Mouse (Mus musculus) CD4-positive, CD25-positive, alpha-beta regulatory T cell, adult 4 months (primary cell): Measurements from ENCODE around the gene Ptch2. TPM values are rescaled to one million over a fixed set of nuclear protein-coding genes. Genes with fewer than 3 reads are reported as not detected.

Experiments used
- ATAC-seq: one replicate; pipeline ENCODE4 v1.8.0; 2017
- polyA plus RNA-seq, 2 experiments: library from polyadenylated mRNA; unstranded; fragments of 100-300 nt; shearing (Covaris generic); gene quantifications; one replicate each; pipeline ENCODE4 v1.2.1; 2017

The Ptch2 gene
- under 1 TPM in 1 of 2 experiments, not detected in 1; 0.76 TPM for polyA plus RNA-seq

- ATAC-seq, result no peak
These were observed at the start of gene Ptch2 for GRCm38 (mm10) chr4:117095551-117096452. TSS of gene Ptch2 (plus strand) at chr4:117096075.

GRCm38 (mm10) chr4:117048836-117049235, 47.0 kb upstream of the Ptch2 start:
- ATAC-seq, result no peak

GRCm38 (mm10) chr4:117049485-117049884, 46.4 kb upstream of the Ptch2 start:
- no peak for ATAC-seq

GRCm38 (mm10) chr4:117052626-117053025, 43.2 kb upstream of the Ptch2 start:
- ATAC-seq, result no peak

- ATAC-seq, result no peak
These were observed 41.9 kb upstream of the Ptch2 start for GRCm38 (mm10) chr4:117053956-117054355.

GRCm38 (mm10) chr4:117056102-117056501, 39.8 kb upstream of the Ptch2 start:
- ATAC-seq, result no peak

GRCm38 (mm10) chr4:117056514-117056913, 39.4 kb upstream of the Ptch2 start:
- ATAC-seq, result no peak

- no peak for ATAC-seq
These were observed 37.4 kb upstream of the Ptch2 start for GRCm38 (mm10) chr4:117058512-117058911.

- no peak for ATAC-seq
These were observed 33.0 kb upstream of the Ptch2 start for GRCm38 (mm10) chr4:117062700-117063390.

GRCm38 (mm10) chr4:117068035-117068434, 27.8 kb upstream of the Ptch2 start:
- ATAC-seq, result no peak

GRCm38 (mm10) chr4:117069647-117070046, 26.2 kb upstream of the Ptch2 start:
- ATAC-seq, result no peak

- ATAC-seq, result no peak
These were observed 25.3 kb upstream of the Ptch2 start for GRCm38 (mm10) chr4:117070624-117071023.

- no peak for ATAC-seq
These were observed 24.7 kb upstream of the Ptch2 start for GRCm38 (mm10) chr4:117071183-117071582.

- no peak for ATAC-seq
These were observed 7.8 kb upstream of the Ptch2 start for GRCm38 (mm10) chr4:117087948-117088640.

- ATAC-seq, result no peak
These were observed 5.3 kb upstream of the Ptch2 start for GRCm38 (mm10) chr4:117090586-117090985.

GRCm38 (mm10) chr4:117094626-117095361, 1.1 kb upstream of the Ptch2 start:
- ATAC-seq, result no peak

- ATAC-seq, result no peak
These were observed 791 bp downstream of the Ptch2 start for GRCm38 (mm10) chr4:117096666-117097065.

GRCm38 (mm10) chr4:117097969-117098763, 2.3 kb downstream of the Ptch2 start:
- no peak for ATAC-seq

GRCm38 (mm10) chr4:117098764-117099036, 2.8 kb downstream of the Ptch2 start:
- no peak for ATAC-seq

GRCm38 (mm10) chr4:117100036-117100435, 4.2 kb downstream of the Ptch2 start:
- no peak for ATAC-seq

GRCm38 (mm10) chr4:117101218-117101617, 5.3 kb downstream of the Ptch2 start:
- ATAC-seq, result no peak

- no peak for ATAC-seq
These were observed 8.8 kb downstream of the Ptch2 start for GRCm38 (mm10) chr4:117104672-117105071.
